Mouse (Mus musculus): Measurements from ENCODE around the gene Extl1. TPM values are rescaled to one million over a fixed set of nuclear protein-coding genes. Genes with fewer than 3 reads are reported as not detected.

Extl1 gene
- total and polyA plus RNA-seq, 3 experiments: 0.05 TPM; not detected in 2

GRCm38 (mm10) chr4:134378089-134378615, 5.5 kb downstream of the Extl1 start:
- no peaks in the 10 kb centered on the region for H3K4me1 ChIP-seq (ENCODE audit: insufficient read depth, low read depth, low read length)
- H3K27me3 ChIP-seq (ENCODE audit: insufficient read depth, low read length): peaks cover 32% of the 10 kb centered on the region
- no peaks in the 10 kb centered on the region for H3K36me3 ChIP-seq (replicated peaks)
- DNase-seq (ENCODE audit: low spot score) (no peak), ATAC-seq (ENCODE audit: extremely low read depth, insufficient number of reproducible peaks, low FRiP score, poor library complexity, severe bottlenecking) (no peak)
- no peak overlapping the region for H3K4me3 ChIP-seq (ENCODE audit: low read depth, low read length)
- TF ChIP-seq CTCF (IDR thresholded peaks at IDR 0.05; ENCODE audit: low read depth, low read length) (no peak), TAL1 (conservative IDR thresholded peaks at IDR 0.05; ENCODE audit: low read depth, low read length) (no peak), POLR2AphosphoS5 (IDR thresholded peaks at IDR 0.05; ENCODE audit: insufficient replicate concordance, low read depth, low read length) (no peak), GATA1 (IDR thresholded peaks at IDR 0.05; ENCODE audit: borderline replicate concordance, low read length) (no peak), GATA2 (IDR thresholded peaks at IDR 0.05; ENCODE audit: borderline replicate concordance, low read depth, low read length) (no peak)
- H3K9me3 ChIP-seq (replicated peaks): no peaks in the 10 kb centered on the region

GRCm38 (mm10) chr4:134374306-134374705, 9.3 kb downstream of the Extl1 start:
- DNase-seq (ENCODE audit: low spot score) (no peak), ATAC-seq (ENCODE audit: extremely low read depth, insufficient number of reproducible peaks, low FRiP score, poor library complexity, severe bottlenecking) (no peak)

GRCm38 (mm10) chr4:134373295-134373694, 10.4 kb downstream of the Extl1 start:
- H3K36me3 ChIP-seq (replicated peaks): no peaks in the 10 kb centered on the region
- DNase-seq (ENCODE audit: low spot score) (no peak), ATAC-seq (ENCODE audit: extremely low read depth, insufficient number of reproducible peaks, low FRiP score, poor library complexity, severe bottlenecking) (no peak)
- peaks cover 64% of the 10 kb centered on the region for H3K27me3 ChIP-seq (ENCODE audit: insufficient read depth, low read length)
- H3K4me3 ChIP-seq (ENCODE audit: low read depth, low read length): no peak overlapping the region
- H3K9me3 ChIP-seq (replicated peaks): no peaks in the 10 kb centered on the region
- H3K4me1 ChIP-seq (ENCODE audit: insufficient read depth, low read depth, low read length): peaks cover 22% of the 10 kb centered on the region
- TF ChIP-seq CTCF (IDR thresholded peaks at IDR 0.05; ENCODE audit: low read depth, low read length): no peak
- TF ChIP-seq GATA2 (IDR thresholded peaks at IDR 0.05; ENCODE audit: borderline replicate concordance, low read depth, low read length): no peak
- no peak for TF ChIP-seq POLR2AphosphoS5 (IDR thresholded peaks at IDR 0.05; ENCODE audit: insufficient replicate concordance, low read depth, low read length)
- TF ChIP-seq GATA1 (IDR thresholded peaks at IDR 0.05; ENCODE audit: borderline replicate concordance, low read length): no peak
- TF ChIP-seq TAL1 (conservative IDR thresholded peaks at IDR 0.05; ENCODE audit: low read depth, low read length): no peak

More at GRCm38 (mm10) chr4:134374306-134374705, 9.3 kb downstream of the Extl1 start:
- H3K4me1 ChIP-seq (ENCODE audit: insufficient read depth, low read depth, low read length): peaks cover 22% of the 10 kb centered on the region
- H3K36me3 ChIP-seq (replicated peaks): no peaks in the 10 kb centered on the region
- H3K4me3 ChIP-seq (ENCODE audit: low read depth, low read length): no peak overlapping the region
- no peak for TF ChIP-seq CTCF (IDR thresholded peaks at IDR 0.05; ENCODE audit: low read depth, low read length)
- no peak for TF ChIP-seq GATA2 (IDR thresholded peaks at IDR 0.05; ENCODE audit: borderline replicate concordance, low read depth, low read length)
- TF ChIP-seq TAL1 (conservative IDR thresholded peaks at IDR 0.05; ENCODE audit: low read depth, low read length): no peak
- TF ChIP-seq POLR2AphosphoS5 (IDR thresholded peaks at IDR 0.05; ENCODE audit: insufficient replicate concordance, low read depth, low read length): no peak
- TF ChIP-seq GATA1 (IDR thresholded peaks at IDR 0.05; ENCODE audit: borderline replicate concordance, low read length): no peak
- H3K27me3 ChIP-seq (ENCODE audit: insufficient read depth, low read length): peaks cover 59% of the 10 kb centered on the region
- no peaks in the 10 kb centered on the region for H3K9me3 ChIP-seq (replicated peaks)

GRCm38 (mm10) chr4:134372294-134372747, 11.3 kb downstream of the Extl1 start:
- DNase-seq (ENCODE audit: low spot score) (peak; percentile 92), ATAC-seq (ENCODE audit: extremely low read depth, insufficient number of reproducible peaks, low FRiP score, poor library complexity, severe bottlenecking) (peak; percentile 40)
- no peaks in the 10 kb centered on the region for H3K9me3 ChIP-seq (replicated peaks)
- peaks cover 22% of the 10 kb centered on the region for H3K4me1 ChIP-seq (ENCODE audit: insufficient read depth, low read depth, low read length)
- H3K4me3 ChIP-seq (ENCODE audit: low read depth, low read length): peak overlapping the region; percentile 60; the same call in 1 of the 2 replicates
- peaks cover 66% of the 10 kb centered on the region for H3K27me3 ChIP-seq (ENCODE audit: insufficient read depth, low read length)
- no peaks in the 10 kb centered on the region for H3K36me3 ChIP-seq (replicated peaks)
- TF ChIP-seq GATA2 (IDR thresholded peaks at IDR 0.05; ENCODE audit: borderline replicate concordance, low read depth, low read length) (no peak), GATA1 (IDR thresholded peaks at IDR 0.05; ENCODE audit: borderline replicate concordance, low read length) (no peak), TAL1 (conservative IDR thresholded peaks at IDR 0.05; ENCODE audit: low read depth, low read length) (no peak), POLR2AphosphoS5 (IDR thresholded peaks at IDR 0.05; ENCODE audit: insufficient replicate concordance, low read depth, low read length) (no peak), CTCF (IDR thresholded peaks at IDR 0.05; ENCODE audit: low read depth, low read length) (no peak)

GRCm38 (mm10) chr4:134371316-134371855, 12.3 kb downstream of the Extl1 start:
- ATAC-seq (ENCODE audit: extremely low read depth, insufficient number of reproducible peaks, low FRiP score, poor library complexity, severe bottlenecking) (no peak), DNase-seq (ENCODE audit: low spot score) (no peak)
- H3K27me3 ChIP-seq (ENCODE audit: insufficient read depth, low read length): peaks cover 67% of the 10 kb centered on the region
- H3K4me3 ChIP-seq (ENCODE audit: low read depth, low read length): no peak overlapping the region
- no peaks in the 10 kb centered on the region for H3K9me3 ChIP-seq (replicated peaks)
- H3K4me1 ChIP-seq (ENCODE audit: insufficient read depth, low read depth, low read length): peaks cover 22% of the 10 kb centered on the region
- no peak for TF ChIP-seq GATA1 (IDR thresholded peaks at IDR 0.05; ENCODE audit: borderline replicate concordance, low read length)
- TF ChIP-seq POLR2AphosphoS5 (IDR thresholded peaks at IDR 0.05; ENCODE audit: insufficient replicate concordance, low read depth, low read length): no peak
- no peaks in the 10 kb centered on the region for H3K36me3 ChIP-seq (replicated peaks)

GRCm38 (mm10) chr4:134370649-134371221, 12.9 kb downstream of the Extl1 start:
- Histone ChIP-seq H3K4me3 (ENCODE audit: low read depth, low read length) (no peak overlapping the region), H3K27me3 (ENCODE audit: insufficient read depth, low read length) (peaks cover 67% of the 10 kb centered on the region), H3K36me3 (replicated peaks) (no peaks in the 10 kb centered on the region), H3K9me3 (replicated peaks) (no peaks in the 10 kb centered on the region), H3K4me1 (ENCODE audit: insufficient read depth, low read depth, low read length) (peaks cover 22% of the 10 kb centered on the region)
- TF ChIP-seq TAL1 (conservative IDR thresholded peaks at IDR 0.05; ENCODE audit: low read depth, low read length): no peak
- TF ChIP-seq GATA2 (IDR thresholded peaks at IDR 0.05; ENCODE audit: borderline replicate concordance, low read depth, low read length): no peak
- no peak for TF ChIP-seq GATA1 (IDR thresholded peaks at IDR 0.05; ENCODE audit: borderline replicate concordance, low read length)
- no peak for TF ChIP-seq CTCF (IDR thresholded peaks at IDR 0.05; ENCODE audit: low read depth, low read length)
- TF ChIP-seq POLR2AphosphoS5 (IDR thresholded peaks at IDR 0.05; ENCODE audit: insufficient replicate concordance, low read depth, low read length): no peak
- ATAC-seq (ENCODE audit: extremely low read depth, insufficient number of reproducible peaks, low FRiP score, poor library complexity, severe bottlenecking) (no peak), DNase-seq (ENCODE audit: low spot score) (no peak)
